Mouse (Mus musculus) stomach, embryonic 15.5 days (tissue): ENCODE results near the gene Ttc39a. TPM values are rescaled to one million over a fixed set of nuclear protein-coding genes. Genes with fewer than 3 reads are reported as not detected.

Experiments
- ATAC-seq: fragments of 200-750 bp; cut with Nextera tagmentation; 2 replicates; pipeline ENCODE4 v1.8.0; 2017; ENCODE audit warnings: low read depth, moderate number of reproducible peaks, moderate TSS enrichment; ENCODE audit not compliant: insufficient read depth, low FRiP score
- H3K27ac ChIP-seq: fragments of 300-500 bp; sonication (generic); 2 replicates; pipeline ENCODE4 v1.5.1; 2015; ENCODE audit warnings: mild to moderate bottlenecking, inconsistent platforms
- H3K27me3 ChIP-seq: fragments of 300-500 bp; sonication (generic); replicated peaks from 2 replicates; pipeline ENCODE4 v1.6.1; 2015; ENCODE audit warnings: inconsistent platforms
- H3K36me3 ChIP-seq: fragments of 300-500 bp; sonication (generic); 2 replicates; pipeline ENCODE4 v1.6.1; 2015; ENCODE audit warnings: inconsistent platforms
- H3K4me1 ChIP-seq: fragments of 300-500 bp; sonication (generic); 2 replicates; pipeline ENCODE4 v1.6.1; 2015; ENCODE audit warnings: inconsistent platforms
- H3K4me2 ChIP-seq: fragments of 300-500 bp; sonication (generic); 2 replicates; pipeline ENCODE4 v1.6.1; 2015; ENCODE audit warnings: mild to moderate bottlenecking, inconsistent platforms
- H3K4me3 ChIP-seq: fragments of 300-500 bp; sonication (generic); replicated peaks from 2 replicates; pipeline ENCODE4 v1.5.1; 2015; ENCODE audit warnings: inconsistent platforms
- H3K9ac ChIP-seq: fragments of 300-500 bp; sonication (generic); 2 replicates; pipeline ENCODE4 v1.6.1; 2015; ENCODE audit warnings: inconsistent platforms
- H3K9me3 ChIP-seq: fragments of 300-500 bp; sonication (generic); 2 replicates; pipeline ENCODE4 v1.6.1; 2016; ENCODE audit warnings: inconsistent platforms
- WGBS: fragments of 180-500 bp; shearing (Covaris S2); methylation state at CpG from one replicate; pipeline ENCODE4 v1.1.7; 2015; 5-methylcytosine and 5-hydroxymethylcytosine counted together
- polyA plus RNA-seq: library from polyadenylated mRNA; unstranded; fragments of >200 nt; fragmentation: Nextera tagmentation; extraction: Ambion mirVana; gene quantifications from 2 replicates; pipeline ENCODE4 v1.2.1, GENCODE M21; 2015

The Ttc39a gene
- polyA plus RNA-seq, 1 experiment from 2014 or later, result 21.3 TPM

DNA sequence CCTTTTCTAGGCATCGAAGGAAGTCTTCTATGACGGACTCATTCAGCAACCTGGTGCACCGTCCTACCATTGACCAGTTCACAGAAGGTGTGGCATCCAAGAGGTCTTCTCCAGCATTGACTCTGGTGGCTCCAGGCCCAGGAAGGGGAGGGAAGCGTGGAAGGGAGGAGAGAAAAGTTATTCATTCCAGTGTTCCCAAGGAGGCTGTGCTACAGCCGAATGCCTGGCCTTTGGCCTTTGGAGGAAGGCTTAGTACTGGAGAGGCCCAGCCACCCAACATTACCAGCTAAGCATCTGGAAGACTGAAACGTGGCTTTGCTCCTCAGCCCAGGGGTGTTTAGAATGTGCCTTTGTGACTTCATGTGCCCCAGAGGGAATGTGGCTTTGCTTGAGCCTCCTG lies 16.0 kb downstream of the Ttc39a start:
- no peaks in the 10 kb centered on the region for H3K27me3 ChIP-seq
- no peaks in the 10 kb centered on the region for H3K4me1 ChIP-seq
- H3K9ac ChIP-seq, result no peak overlapping the region
- H3K36me3 ChIP-seq, result no peaks in the 10 kb centered on the region
- no peak overlapping the region for H3K4me3 ChIP-seq
- ATAC-seq, result no peak
- WGBS, result 81% methylated on average over 6 of the region's 6 CpGs
- no peak overlapping the region for H3K27ac ChIP-seq
- H3K4me2 ChIP-seq, result no peak overlapping the region
- H3K9me3 ChIP-seq, result no peaks in the 10 kb centered on the region

GRCm38 (mm10) chr4:109423438-109423837 lies 17.0 kb downstream of the Ttc39a start:
- no peaks in the 10 kb centered on the region for H3K4me1 ChIP-seq
- H3K4me3 ChIP-seq, result no peak overlapping the region
- H3K9me3 ChIP-seq, result no peaks in the 10 kb centered on the region
- ATAC-seq, result no peak
- WGBS, result 67% methylated on average over 2 of the region's 2 CpGs
- no peaks in the 10 kb centered on the region for H3K27me3 ChIP-seq
- no peaks in the 10 kb centered on the region for H3K36me3 ChIP-seq
- H3K27ac ChIP-seq, result no peak overlapping the region
- H3K9ac ChIP-seq, result no peak overlapping the region
- H3K4me2 ChIP-seq, result no peak overlapping the region

DNA sequence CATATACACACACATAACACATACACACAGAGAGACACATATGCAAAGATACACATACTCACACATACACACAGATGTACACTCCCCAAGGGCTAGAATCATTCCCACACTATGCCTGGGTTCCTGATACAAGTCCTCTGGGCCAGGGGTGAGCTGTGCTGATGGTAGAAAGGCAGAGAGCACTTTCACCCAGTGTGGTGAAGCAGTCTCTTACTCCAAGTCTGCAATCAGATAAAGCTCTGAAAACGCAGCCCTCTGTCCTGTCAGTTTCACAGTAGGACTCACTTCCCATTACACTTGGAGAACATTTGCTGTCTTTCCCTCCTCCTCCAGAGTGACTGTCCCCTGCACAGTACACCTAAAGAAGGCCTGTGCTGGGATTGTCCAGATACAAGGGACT lies 20.6 kb downstream of the Ttc39a start:
- H3K9me3 ChIP-seq, result no peaks in the 10 kb centered on the region
- H3K36me3 ChIP-seq, result no peaks in the 10 kb centered on the region
- no peak overlapping the region for H3K4me3 ChIP-seq
- WGBS, result 58% methylated on average over 1 of the region's 1 CpGs
- no peaks in the 10 kb centered on the region for H3K27me3 ChIP-seq
- no peak for ATAC-seq
- H3K4me1 ChIP-seq, result no peaks in the 10 kb centered on the region
- no peak overlapping the region for H3K27ac ChIP-seq
- no peak overlapping the region for H3K4me2 ChIP-seq
- no peak overlapping the region for H3K9ac ChIP-seq

DNA sequence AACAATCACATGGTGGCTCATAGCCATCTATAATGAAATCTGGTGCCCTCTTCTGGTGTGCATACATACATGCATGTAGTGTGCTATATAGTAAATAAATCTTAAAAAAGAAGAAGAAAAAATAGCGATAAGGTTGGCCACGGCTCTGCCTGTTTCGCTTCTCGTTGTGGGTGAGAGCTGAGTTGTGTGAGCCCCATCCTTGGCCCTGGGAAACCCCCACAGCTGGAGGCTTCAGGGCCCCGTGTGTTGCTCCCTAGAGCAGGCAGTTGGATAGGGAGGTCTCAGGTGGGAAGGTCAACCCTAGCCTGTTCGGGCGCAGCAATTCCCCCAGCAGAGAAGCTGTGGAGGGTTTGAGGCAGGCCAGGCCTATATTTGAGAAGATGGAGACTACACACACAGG lies 23.8 kb downstream of the Ttc39a start:
- ATAC-seq, result no peak
- H3K4me3 ChIP-seq, result no peak overlapping the region
- no peaks in the 10 kb centered on the region for H3K9me3 ChIP-seq
- no peaks in the 10 kb centered on the region for H3K27me3 ChIP-seq
- no peak overlapping the region for H3K27ac ChIP-seq
- WGBS, result 82% methylated on average over 7 of the region's 7 CpGs
- H3K4me2 ChIP-seq, result no peak overlapping the region
- H3K36me3 ChIP-seq, result no peaks in the 10 kb centered on the region
- 0 out of 2 replicates have a peak, but pooled peaks cover 7% of the 10 kb centered on the region for H3K4me1 ChIP-seq
- no peak overlapping the region for H3K9ac ChIP-seq

DNA sequence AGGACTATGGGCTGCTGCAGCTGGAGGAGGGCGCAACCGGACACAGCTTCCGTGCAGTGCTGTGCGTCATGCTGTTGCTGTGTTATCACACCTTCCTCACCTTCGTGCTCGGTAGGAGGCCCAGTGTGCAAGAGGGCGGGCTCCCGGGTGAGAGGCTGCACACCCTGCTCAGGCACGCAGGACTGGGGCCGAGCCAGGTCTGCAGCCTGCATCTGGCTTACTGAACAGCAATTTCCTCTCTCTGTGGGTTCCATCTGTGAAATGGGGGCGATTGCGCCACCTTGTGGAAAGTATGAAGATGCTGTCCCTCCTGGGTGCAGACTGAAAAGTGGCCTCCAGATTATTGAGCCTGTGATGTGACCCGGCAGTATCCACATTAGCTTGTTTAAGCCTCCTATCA lies 24.4 kb downstream of the Ttc39a start:
- Histone ChIP-seq H3K4me2 (no peak overlapping the region), H3K4me1 (0 out of 2 replicates have a peak, but pooled peaks cover 7% of the 10 kb centered on the region), H3K9ac (no peak overlapping the region), H3K27me3 (no peaks in the 10 kb centered on the region), H3K36me3 (no peaks in the 10 kb centered on the region), H3K4me3 (no peak overlapping the region), H3K27ac (no peak overlapping the region), H3K9me3 (no peaks in the 10 kb centered on the region)
- 41% methylated on average over 13 of the region's 13 CpGs for WGBS
- peak; percentile 84 for ATAC-seq

GRCm38 (mm10) chr4:109432668-109433375 lies 26.4 kb downstream of the Ttc39a start:
- WGBS, result 68% methylated on average over 16 of the region's 16 CpGs
- Histone ChIP-seq H3K4me1 (0 out of 2 replicates have a peak, but pooled peaks cover 7% of the 10 kb centered on the region), H3K4me3 (no peak overlapping the region), H3K27me3 (no peaks in the 10 kb centered on the region), H3K27ac (no peak overlapping the region), H3K9ac (no peak overlapping the region), H3K9me3 (no peaks in the 10 kb centered on the region), H3K36me3 (no peaks in the 10 kb centered on the region), H3K4me2 (no peak overlapping the region)
- ATAC-seq, result no peak

- no peak for ATAC-seq
- no peak overlapping the region for H3K27ac ChIP-seq
Measured at GRCm38 (mm10) chr4:109433641-109434040, 27.2 kb downstream of the Ttc39a start.

GRCm38 (mm10) chr4:109434256-109434655 lies 27.8 kb downstream of the Ttc39a start:
- H3K4me1 ChIP-seq, result 0 out of 2 replicates have a peak, but pooled peaks cover 7% of the 10 kb centered on the region
- WGBS, result 96% methylated on average over 1 of the region's 1 CpGs

More at GRCm38 (mm10) chr4:109433641-109434040, 27.2 kb downstream of the Ttc39a start:
- Histone ChIP-seq H3K4me3 (no peak overlapping the region), H3K4me2 (no peak overlapping the region), H3K36me3 (no peaks in the 10 kb centered on the region), H3K9me3 (no peaks in the 10 kb centered on the region), H3K27me3 (no peaks in the 10 kb centered on the region), H3K9ac (no peak overlapping the region), H3K4me1 (0 out of 2 replicates have a peak, but pooled peaks cover 7% of the 10 kb centered on the region)
- 56% methylated on average over 6 of the region's 6 CpGs for WGBS

DNA sequence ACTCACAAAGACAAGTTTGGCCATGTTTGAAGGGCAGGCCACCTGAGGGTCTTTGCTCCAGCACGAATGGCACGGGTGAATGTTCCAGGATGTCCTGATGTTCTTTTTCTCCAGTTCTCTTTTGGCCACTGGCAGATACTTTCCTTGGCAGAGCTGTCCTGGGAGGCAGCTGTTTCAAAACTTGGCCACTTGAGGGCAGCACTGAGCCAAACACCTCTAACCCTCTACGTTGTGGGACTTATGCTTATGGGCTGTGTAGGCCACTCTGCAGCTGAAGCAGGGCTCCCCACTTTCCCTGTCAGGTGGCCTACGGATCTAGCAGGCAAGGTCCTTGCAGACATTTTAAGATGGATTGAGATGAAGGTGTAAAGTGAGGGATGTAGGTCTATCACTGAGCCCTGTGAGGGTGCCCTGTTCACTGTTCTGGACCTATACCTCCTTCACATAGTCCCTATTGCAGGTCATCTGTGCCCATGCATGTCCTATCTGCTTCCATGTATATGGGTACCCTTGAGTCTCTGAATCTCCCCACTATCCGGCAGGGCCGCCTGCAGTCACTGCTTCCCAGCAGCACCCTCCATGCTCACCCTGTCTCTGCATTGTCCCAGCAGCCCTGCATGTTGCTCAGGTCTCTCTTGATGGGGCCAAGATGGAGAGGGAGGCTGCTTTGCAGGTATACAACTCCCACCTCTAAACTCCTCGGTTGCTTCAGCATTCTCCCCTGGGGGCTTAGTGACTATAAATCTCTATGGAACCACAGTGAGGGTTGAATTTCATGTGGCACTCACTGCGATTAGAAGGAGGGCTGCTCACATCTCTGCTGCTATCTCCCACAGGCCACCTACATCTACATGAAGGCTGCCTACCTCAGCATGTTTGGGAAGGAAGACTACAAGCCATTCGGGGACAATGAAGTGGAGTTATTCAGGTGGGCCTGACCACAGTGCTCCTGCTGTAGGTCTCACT lies 31.8 kb downstream of the Ttc39a start:
- Histone ChIP-seq H3K9me3 (no peaks in the 10 kb centered on the region), H3K27ac (no peak overlapping the region)

More at GRCm38 (mm10) chr4:109434256-109434655, 27.8 kb downstream of the Ttc39a start:
- Histone ChIP-seq H3K4me2 (no peak overlapping the region), H3K4me3 (no peak overlapping the region), H3K9me3 (no peaks in the 10 kb centered on the region), H3K9ac (no peak overlapping the region), H3K27ac (no peak overlapping the region), H3K27me3 (no peaks in the 10 kb centered on the region), H3K36me3 (no peaks in the 10 kb centered on the region)
- ATAC-seq, result no peak

GRCm38 (mm10) chr4:109439101-109439500 lies 32.7 kb downstream of the Ttc39a start:
- H3K36me3 ChIP-seq, result no peaks in the 10 kb centered on the region
- H3K9me3 ChIP-seq, result no peaks in the 10 kb centered on the region
- WGBS, result 75% methylated on average over 8 of the region's 8 CpGs
- no peaks in the 10 kb centered on the region for H3K27me3 ChIP-seq
- no peaks in the 10 kb centered on the region for H3K4me1 ChIP-seq
- H3K4me2 ChIP-seq, result no peak overlapping the region
- H3K27ac ChIP-seq, result no peak overlapping the region; the same call in 1 of the 2 replicates
- H3K9ac ChIP-seq, result no peak overlapping the region
- no peak for ATAC-seq
- no peak overlapping the region for H3K4me3 ChIP-seq

More for the DNA sequence above, 31.8 kb downstream of the Ttc39a start:
- H3K36me3 ChIP-seq, result no peaks in the 10 kb centered on the region
- no peaks in the 10 kb centered on the region for H3K4me1 ChIP-seq
- no peak overlapping the region for H3K4me2 ChIP-seq
- no peak overlapping the region for H3K4me3 ChIP-seq
- no peak overlapping the region for H3K9ac ChIP-seq
- H3K27me3 ChIP-seq, result no peaks in the 10 kb centered on the region
- no peak for ATAC-seq
- 52% methylated on average over 9 of the region's 9 CpGs for WGBS

DNA sequence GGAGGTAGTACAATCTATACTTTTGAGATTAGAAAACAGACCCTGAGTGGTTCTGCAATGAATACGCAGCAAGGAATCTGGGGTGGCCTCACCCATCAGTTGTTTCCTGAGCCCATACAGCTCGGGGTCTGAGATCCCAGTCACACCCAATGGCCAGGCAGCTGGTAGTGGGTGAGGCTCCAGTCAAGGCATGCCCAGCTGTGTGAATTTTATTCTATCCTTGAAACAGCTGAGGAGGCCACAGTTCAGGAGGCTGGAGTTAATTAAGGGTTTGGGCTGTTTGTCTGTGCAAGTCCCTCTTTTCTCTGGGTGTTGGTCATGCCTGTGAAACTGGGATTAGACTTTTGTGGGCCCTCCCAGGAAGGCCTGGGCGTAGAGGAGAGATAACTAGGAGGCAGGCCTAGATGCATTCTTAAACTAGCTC lies 33.4 kb downstream of the Ttc39a start:
- Histone ChIP-seq H3K27me3 (no peaks in the 10 kb centered on the region), H3K9ac (no peak overlapping the region), H3K4me2 (no peak overlapping the region), H3K9me3 (no peaks in the 10 kb centered on the region), H3K4me3 (no peak overlapping the region), H3K4me1 (no peaks in the 10 kb centered on the region), H3K36me3 (no peaks in the 10 kb centered on the region), H3K27ac (peak overlapping the region; percentile 49; the same call in 1 of the 2 replicates)
- peak; percentile 81 for ATAC-seq
- 65% methylated on average over 3 of the region's 3 CpGs for WGBS

GRCm38 (mm10) chr4:109440381-109440780 lies 34.0 kb downstream of the Ttc39a start:
- Histone ChIP-seq H3K4me2 (no peak overlapping the region), H3K9me3 (no peaks in the 10 kb centered on the region), H3K27me3 (no peaks in the 10 kb centered on the region), H3K4me1 (no peaks in the 10 kb centered on the region), H3K4me3 (no peak overlapping the region), H3K9ac (no peak overlapping the region), H3K36me3 (no peaks in the 10 kb centered on the region), H3K27ac (no peak overlapping the region)
- no peak for ATAC-seq
- 93% methylated on average over 5 of the region's 5 CpGs for WGBS
